Mouse (Mus musculus) spleen, postnatal 36 days (tissue): ENCODE data around the gene Pml.

ENCODE experiments used
- DNase-seq, 2 experiments: peaks; one replicate each; pipeline ENCODE4 v3.0.0; 2022; ENCODE audit warnings: low spot score in 2 of 2, mixed read lengths in 1 of 2

The Pml gene

DNA sequence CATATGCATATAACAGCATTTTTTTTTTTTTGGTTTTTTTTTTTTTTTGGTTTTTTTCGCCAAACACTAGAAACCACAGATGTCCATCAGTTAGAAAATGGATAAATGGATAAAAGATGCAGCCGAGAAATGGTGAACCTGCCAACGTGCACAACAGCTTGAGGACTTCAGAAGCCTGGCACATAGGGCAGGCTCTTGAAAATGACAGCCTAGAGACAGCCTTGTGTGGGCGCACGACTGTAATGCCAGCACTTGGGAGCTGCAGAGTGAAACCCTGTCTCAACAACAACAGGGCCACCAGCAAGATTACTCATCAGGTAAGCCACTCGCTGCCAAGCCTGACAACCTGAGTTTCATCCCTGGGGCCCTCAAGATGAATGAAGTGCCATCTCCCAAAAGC, 80.2 kb downstream of the Pml start:
- DNase-seq, result no peak

DNA sequence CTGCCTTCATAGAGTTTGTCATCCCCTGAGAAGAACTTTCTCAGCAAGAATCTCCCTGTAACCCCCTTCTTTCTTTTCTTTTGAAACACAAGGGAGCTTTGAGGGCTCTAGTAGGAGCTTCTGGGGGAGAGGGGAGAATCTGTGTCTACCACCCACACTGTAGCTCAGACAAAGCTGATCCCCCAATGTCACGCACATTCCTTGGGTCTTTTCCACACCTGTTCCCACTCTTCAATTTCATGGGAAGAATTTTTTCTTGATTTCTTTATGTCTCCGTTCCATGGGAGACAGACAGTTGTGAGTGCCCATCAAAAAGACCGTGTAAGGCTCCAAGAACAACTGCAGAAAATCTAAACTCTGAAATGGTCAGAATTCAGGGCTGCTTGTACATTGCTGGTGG, 80.7 kb downstream of the Pml start:
- DNase-seq, result no peak
